Mouse (Mus musculus) bone marrow macrophage, adult 2 months (primary cell): Measurements from ENCODE around the gene Eef1a1.
"Not testable (repeated sequence)": the region's sequence is repeated elsewhere in the genome, so short reads cannot be mapped to it uniquely, and the experiment has no call there.

ENCODE experiments used
- CTCF ChIP-seq: IDR thresholded peaks from 2 replicates; pipeline ENCODE4 v1.5.1; 2012; ENCODE audit warnings: low read depth, mild to moderate bottlenecking, low read length, moderate library complexity
- POLR2A ChIP-seq: IDR thresholded peaks from 2 replicates; pipeline ENCODE4 v1.6.1; 2012; ENCODE audit warnings: mild to moderate bottlenecking, low read depth, low read length, borderline replicate concordance

DNA sequence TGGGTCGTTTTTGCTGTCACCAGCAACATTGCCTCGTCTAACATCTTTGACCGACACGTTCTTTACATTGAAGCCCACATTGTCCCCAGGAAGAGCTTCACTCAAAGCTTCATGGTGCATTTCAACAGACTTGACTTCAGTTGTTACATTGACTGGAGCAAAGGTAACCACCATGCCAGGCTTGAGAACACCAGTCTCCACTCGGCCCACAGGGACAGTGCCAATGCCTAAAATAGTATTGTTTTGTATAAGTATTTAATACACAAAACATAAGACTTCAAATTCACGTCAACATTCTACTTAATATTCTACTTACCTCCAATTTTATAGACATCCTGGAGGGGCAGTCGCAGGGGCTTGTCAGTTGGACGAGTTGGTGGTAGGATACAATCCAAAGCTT, 9.6 kb downstream of the Eef1a1 start:
- TF ChIP-seq CTCF, POLR2A: not testable (repeated sequence)
